Comparison of ENCODE assay signal across 18 mouse cellular contexts in genomic region chr14:20746935-20747334, GRCm38 (mm10). TPM values are rescaled to one million over a fixed set of nuclear protein-coding genes. Genes with fewer than 3 reads are reported as not detected.
A peak's percentile ranks its signal among the peaks of the same experiment; 100 is the strongest.
DNase-seq lines count a peak whose midpoint lies in the region; ATAC-seq and TF ChIP-seq lines count a peak whose summit lies in the region.
"Had no signal": no experiment of that assay in that cellular context is flagged by ENCODE, and none has a peak within 500 bp of the region (broad histone marks: within the 10 kb centered on the region; RNA-seq: fewer than 3 reads in every experiment).

No protein-coding gene starts in this region.

- no peaks in the 10 kb centered on the region for H3K4me1 ChIP-seq in kidney, postnatal 0 days (replicated peaks; ENCODE audit: insufficient read depth, low read length)
- H3K4me1 ChIP-seq: forebrain, embryonic 15.5 days; kidney, embryonic 15.5 days; liver, embryonic 13.5 days had no signal

- WGBS in kidney, postnatal 0 days = 75% methylated on average over 3 of the region's 3 CpGs

- intact Hi-C loops in gastrocnemius, adult 2 months (cut with DNase I) = loop anchor here (10.0 kb wide), 1 partner anchor 128 kb away; no protein-coding TSS in a partner anchor

- H3K4me3 ChIP-seq in gastrocnemius, adult 2 months = no peak overlapping the region
- no peak overlapping the region for H3K4me3 ChIP-seq in kidney, postnatal 0 days (replicated peaks; ENCODE audit: low read depth, low read length)
- H3K4me3 ChIP-seq: erythroblast, embryonic 14.5 days; forebrain, embryonic 15.5 days; kidney, embryonic 15.5 days; liver, embryonic 13.5 days; neural tube, embryonic 13.5 days had no signal

- no peak for DNase-seq in gastrocnemius, adult 2 months
- no peak for DNase-seq in gastrocnemius, postnatal 25 days
- DNase-seq in kidney, postnatal 0 days (ENCODE audit: low spot score) = no peak
- DNase-seq in kidney, adult 18-20 months = no peak
- peak; percentile 14 for DNase-seq in 3T3-L1 (ENCODE audit: low read depth, low spot score)
- DNase-seq in brain, adult 2 months (ENCODE audit: low read depth, low spot score) = peak; percentile 60
- DNase-seq in urinary bladder, postnatal 36 days (ENCODE audit: low spot score in 2 of 2) = no peak
- DNase-seq: cerebellum, adult 11-12 months; heart, postnatal 36 days; liver, embryonic 13.5 days; lung, postnatal 14 days; right cerebral cortex, postnatal 25 days; thymus, postnatal 36 days had no signal

- TF ChIP-seq CTCF in gastrocnemius, adult 2 months (IDR thresholded peaks at IDR 0.05) = peak; percentile 47
- peak; percentile 45 for TF ChIP-seq CTCF in kidney, postnatal 0 days (IDR thresholded peaks at IDR 0.05; ENCODE audit: low read depth)

- H3K9me3 ChIP-seq in kidney, postnatal 0 days (replicated peaks; ENCODE audit: low read length) = no peaks in the 10 kb centered on the region
- H3K9me3 ChIP-seq: forebrain, embryonic 15.5 days; G1E; kidney, embryonic 15.5 days; liver, embryonic 13.5 days; neural tube, embryonic 13.5 days had no signal

- H3K27me3 ChIP-seq in kidney, postnatal 0 days (ENCODE audit: insufficient read depth, low read length) = no peaks in the 10 kb centered on the region
- H3K27me3 ChIP-seq: forebrain, embryonic 15.5 days; kidney, embryonic 15.5 days; liver, embryonic 13.5 days; neural tube, embryonic 13.5 days had no signal

- ATAC-seq in kidney, postnatal 0 days (replicated peaks; ENCODE audit: low FRiP score, low read depth) = no peak
- ATAC-seq: forebrain, embryonic 15.5 days had no signal

- H3K27ac ChIP-seq in gastrocnemius, adult 2 months = no peak overlapping the region
- no peak overlapping the region for H3K27ac ChIP-seq in kidney, postnatal 0 days
- H3K27ac ChIP-seq: forebrain, embryonic 15.5 days; kidney, embryonic 15.5 days; liver, embryonic 13.5 days had no signal

- no peak overlapping the region for H3K9ac ChIP-seq in kidney, postnatal 0 days (ENCODE audit: low read depth, low read length)
- H3K9ac ChIP-seq: forebrain, embryonic 15.5 days; kidney, embryonic 15.5 days; liver, embryonic 13.5 days; neural tube, embryonic 13.5 days had no signal

- peaks cover 24% of the 10 kb centered on the region for H3K36me3 ChIP-seq in kidney, postnatal 0 days (ENCODE audit: insufficient read depth, low read length)

- no peak overlapping the region for H3K4me2 ChIP-seq in kidney, postnatal 0 days (ENCODE audit: low read length)
- H3K4me2 ChIP-seq: forebrain, embryonic 15.5 days; kidney, embryonic 15.5 days; liver, embryonic 13.5 days; neural tube, embryonic 13.5 days had no signal

RNA-seq across cellular contexts. Expression of gene Ndst2, which starts 12.6 kb away (rescaled TPM):
- total RNA-seq in gastrocnemius, adult 2 months (2021) = 1 to 10 TPM; 6.2 to 7.1 TPM
- 1 to 10 TPM; 6.0 to 6.6 TPM for total RNA-seq in gastrocnemius, postnatal 25 days (2021)
- 18.2 and 19.3 TPM in 2 replicates for polyA plus RNA-seq in kidney, postnatal 0 days (2015; fragmentation: Nextera tagmentation; extraction: Ambion mirVana)

RNA-seq across cellular contexts. Expression of gene Zswim8, which starts 39.6 kb away (rescaled TPM):
- total RNA-seq in gastrocnemius, adult 2 months (2021) = 10 to 100 TPM; 35.0 to 37.0 TPM
- total RNA-seq in gastrocnemius, postnatal 25 days (2021) = 10 to 100 TPM; 33.0 to 33.6 TPM
- 20.2 and 20.6 TPM in 2 replicates for polyA plus RNA-seq in kidney, postnatal 0 days (2015; fragmentation: Nextera tagmentation; extraction: Ambion mirVana)

RNA-seq across cellular contexts. Expression of gene Chchd1, which starts 44.1 kb away (rescaled TPM):
- 100 to 1,000 TPM; 120 to 152 TPM for total RNA-seq in gastrocnemius, adult 2 months (2021)
- total RNA-seq in gastrocnemius, postnatal 25 days (2021) = 100 to 1,000 TPM; 110 to 119 TPM
- 195 and 223 TPM in 2 replicates for polyA plus RNA-seq in kidney, postnatal 0 days (2015; fragmentation: Nextera tagmentation; extraction: Ambion mirVana)

RNA-seq across cellular contexts. Expression of gene Camk2g, which starts 47.0 kb away (rescaled TPM):
- total RNA-seq in gastrocnemius, adult 2 months (2021) = 100 to 1,000 TPM; 162 to 163 TPM
- 100 to 1,000 TPM; 149 to 190 TPM for total RNA-seq in gastrocnemius, postnatal 25 days (2021)
- 36.5 and 45.5 TPM in 2 replicates for polyA plus RNA-seq in kidney, postnatal 0 days (2015; fragmentation: Nextera tagmentation; extraction: Ambion mirVana)

RNA-seq across cellular contexts. Expression of gene Fut11, which starts 52.2 kb away (rescaled TPM):
- total RNA-seq in gastrocnemius, adult 2 months (2021) = 1 to 10 TPM; 1.9 to 3.3 TPM
- total RNA-seq in gastrocnemius, postnatal 25 days (2021) = 1 to 10 TPM; 2.7 to 4.0 TPM
- 21.6 and 22.4 TPM in 2 replicates for polyA plus RNA-seq in kidney, postnatal 0 days (2015; fragmentation: Nextera tagmentation; extraction: Ambion mirVana)

Comparison
In these comparisons a context has a peak if more than half of its experiments do, and no peak if none do; other contexts are left out.
1. DNase-seq: peak in 3T3-L1 (single experiment) and brain, adult 2 months (single experiment); none in gastrocnemius, adult 2 months (single experiment), gastrocnemius, postnatal 25 days (single experiment), kidney, postnatal 0 days (single experiment), kidney, adult 18-20 months (single experiment) and urinary bladder, postnatal 36 days (0 of 2).